ENCODE assay signal across 8 mouse cellular contexts in genomic region chr11:62560463-62561016, GRCm38 (mm10). TPM values are rescaled to one million over a fixed set of nuclear protein-coding genes. Genes with fewer than 3 reads are reported as not detected.
DNase-seq lines count a peak whose midpoint lies in the region; ATAC-seq lines count a peak whose summit lies in the region.

No protein-coding gene starts in this region.

- ATAC-seq in embryonic facial prominence, embryonic 14.5 days (ENCODE audit: low read depth): no peak
- no peak for ATAC-seq in hindbrain, embryonic 15.5 days (ENCODE audit: low FRiP score, low read depth)
- ATAC-seq in megakaryocyte, adult 5-6 weeks (ENCODE audit: poor library complexity, severe bottlenecking): peak; percentile 54; the same call in 1 of the 2 replicates
- ATAC-seq in stomach, embryonic 16.5 days (ENCODE audit: insufficient read depth, low FRiP score): no peak

- no peak overlapping the region for H3K27ac ChIP-seq in embryonic facial prominence, embryonic 14.5 days (replicated peaks; ENCODE audit: low read depth, low read length)
- no peak overlapping the region for H3K27ac ChIP-seq in hindbrain, embryonic 15.5 days (replicated peaks)
- H3K27ac ChIP-seq in stomach, embryonic 16.5 days (ENCODE audit: low read length): no peak overlapping the region

- 0 out of 2 replicates have a peak, but pooled peaks cover 3% of the 10 kb centered on the region for H3K4me1 ChIP-seq in embryonic facial prominence, embryonic 14.5 days (ENCODE audit: control insufficient read depth, insufficient read depth, low read length)
- H3K4me1 ChIP-seq in hindbrain, embryonic 15.5 days (replicated peaks): peaks cover 3% of the 10 kb centered on the region
- no peaks in the 10 kb centered on the region; the same call in 1 of the 2 replicates for H3K4me1 ChIP-seq in stomach, embryonic 16.5 days (ENCODE audit: control insufficient read depth, insufficient read depth, low read length)

- 0 out of 2 replicates have a peak, but pooled peaks cover under 1% of the 10 kb centered on the region for H3K36me3 ChIP-seq in embryonic facial prominence, embryonic 14.5 days (ENCODE audit: control insufficient read depth, insufficient read depth, low read length)
- no peaks in the 10 kb centered on the region for H3K36me3 ChIP-seq in hindbrain, embryonic 15.5 days
- no peaks in the 10 kb centered on the region for H3K36me3 ChIP-seq in stomach, embryonic 16.5 days (ENCODE audit: control insufficient read depth, insufficient read depth, low read length)

- DNase-seq in ovary, postnatal 36 days (ENCODE audit: low spot score): peak; percentile 14
- DNase-seq in ovary, postnatal 14 days (ENCODE audit: low spot score): no peak
- DNase-seq in embryonic facial prominence, embryonic 14.5 days (ENCODE audit: low spot score): peak; percentile 37
- DNase-seq in layer of hippocampus, postnatal 25 days (ENCODE audit: extremely low spot score in 1 of 2, low spot score in 1 of 2): no peak
- no peak for DNase-seq in ovary, adult 18-20 months (ENCODE audit: low spot score)

- peak overlapping the region; percentile 53 for H3K9ac ChIP-seq in embryonic facial prominence, embryonic 14.5 days (ENCODE audit: low read depth, low read length)
- no peak overlapping the region for H3K9ac ChIP-seq in hindbrain, embryonic 15.5 days
- H3K9ac ChIP-seq in stomach, embryonic 16.5 days (ENCODE audit: low read length): peak overlapping the region; percentile 61

- H3K4me2 ChIP-seq in embryonic facial prominence, embryonic 14.5 days (ENCODE audit: low read depth, low read length): peak overlapping the region; percentile 61
- peak overlapping the region; percentile 56 for H3K4me2 ChIP-seq in hindbrain, embryonic 15.5 days
- H3K4me2 ChIP-seq in stomach, embryonic 16.5 days (ENCODE audit: low read depth, low read length): peak overlapping the region; percentile 64

- WGBS in embryonic facial prominence, embryonic 14.5 days: 33% methylated on average over 43 of the region's 43 CpGs
- 27% methylated on average over 43 of the region's 43 CpGs for WGBS in hindbrain, embryonic 15.5 days
- 29% methylated on average over 43 of the region's 43 CpGs for WGBS in stomach, embryonic 16.5 days

- H3K27me3 ChIP-seq in embryonic facial prominence, embryonic 14.5 days (replicated peaks; ENCODE audit: control insufficient read depth, insufficient read depth, low read length): no peaks in the 10 kb centered on the region
- H3K27me3 ChIP-seq in hindbrain, embryonic 15.5 days: no peaks in the 10 kb centered on the region
- no peaks in the 10 kb centered on the region for H3K27me3 ChIP-seq in stomach, embryonic 16.5 days (ENCODE audit: control insufficient read depth, insufficient read depth, low read length)

- peak overlapping the region; percentile 36 for H3K4me3 ChIP-seq in embryonic facial prominence, embryonic 14.5 days (ENCODE audit: low read depth, low read length)
- peak overlapping the region; percentile 30 for H3K4me3 ChIP-seq in hindbrain, embryonic 15.5 days
- H3K4me3 ChIP-seq in stomach, embryonic 16.5 days (replicated peaks; ENCODE audit: low read length): peak overlapping the region; percentile 40

- H3K9me3 ChIP-seq in embryonic facial prominence, embryonic 14.5 days (ENCODE audit: control insufficient read depth, low read length): no peaks in the 10 kb centered on the region
- H3K9me3 ChIP-seq in hindbrain, embryonic 15.5 days: no peaks in the 10 kb centered on the region
- H3K9me3 ChIP-seq in stomach, embryonic 16.5 days (replicated peaks; ENCODE audit: control insufficient read depth, low read length): no peaks in the 10 kb centered on the region

RNA-seq across cellular contexts. Expression of gene Ubb, which starts 9.6 kb away (rescaled TPM):
- polyA plus RNA-seq in embryonic facial prominence, embryonic 14.5 days (2014; fragmentation: Nextera tagmentation; extraction: Ambion mirVana): 3,072 and 3,339 TPM in 2 replicates
- 4,365 and 4,386 TPM in 2 replicates for polyA plus RNA-seq in hindbrain, embryonic 15.5 days (2015; fragmentation: Nextera tagmentation; extraction: Ambion mirVana)
- total RNA-seq in megakaryocyte, adult 5-6 weeks (2015): 1,447 and 1,627 TPM in 2 replicates
- total RNA-seq in megakaryocyte, adult 5-6 weeks (2017): 835 and 1,053 TPM in 2 replicates
- 2,665 and 2,674 TPM in 2 replicates for polyA plus RNA-seq in stomach, embryonic 16.5 days (2015; fragmentation: Nextera tagmentation; extraction: Ambion mirVana)
- total RNA-seq in layer of hippocampus, postnatal 25 days (2021): 1,000 to 10,000 TPM; 1,687 to 1,997 TPM

RNA-seq across cellular contexts. Expression of gene Trpv2, which starts 13.7 kb away (rescaled TPM):
- 5.3 and 6.4 TPM in 2 replicates for polyA plus RNA-seq in embryonic facial prominence, embryonic 14.5 days (2014; fragmentation: Nextera tagmentation; extraction: Ambion mirVana)
- polyA plus RNA-seq in hindbrain, embryonic 15.5 days (2015; fragmentation: Nextera tagmentation; extraction: Ambion mirVana): 30.9 and 31.2 TPM in 2 replicates
- 24.9 and 27.9 TPM in 2 replicates for total RNA-seq in megakaryocyte, adult 5-6 weeks (2015)
- 46.6 and 51.1 TPM in 2 replicates for total RNA-seq in megakaryocyte, adult 5-6 weeks (2017)
- polyA plus RNA-seq in stomach, embryonic 16.5 days (2015; fragmentation: Nextera tagmentation; extraction: Ambion mirVana): 20.9 and 22.2 TPM in 2 replicates
- total RNA-seq in layer of hippocampus, postnatal 25 days (2021): 10 to 100 TPM; 14.3 to 16.0 TPM

RNA-seq across cellular contexts. Expression of gene Cenpv, which starts 21.5 kb away (rescaled TPM):
- 26.0 and 27.5 TPM in 2 replicates for polyA plus RNA-seq in embryonic facial prominence, embryonic 14.5 days (2014; fragmentation: Nextera tagmentation; extraction: Ambion mirVana)
- polyA plus RNA-seq in hindbrain, embryonic 15.5 days (2015; fragmentation: Nextera tagmentation; extraction: Ambion mirVana): 56.8 and 57.3 TPM in 2 replicates
- 5.2 and 8.7 TPM in 2 replicates for total RNA-seq in megakaryocyte, adult 5-6 weeks (2015)
- total RNA-seq in megakaryocyte, adult 5-6 weeks (2017): 3.1 and 3.9 TPM in 2 replicates
- polyA plus RNA-seq in stomach, embryonic 16.5 days (2015; fragmentation: Nextera tagmentation; extraction: Ambion mirVana): 4.2 and 5.7 TPM in 2 replicates
- 10 to 100 TPM; 41.1 to 44.8 TPM for total RNA-seq in layer of hippocampus, postnatal 25 days (2021)

Comparison
In these comparisons a context has a peak if more than half of its experiments do, and no peak if none do; other contexts are left out.
1. DNase-seq: peak in ovary, postnatal 36 days (single experiment) and embryonic facial prominence, embryonic 14.5 days (single experiment); none in ovary, postnatal 14 days (single experiment), layer of hippocampus, postnatal 25 days (0 of 2) and ovary, adult 18-20 months (single experiment).
2. Peak in every context shown above with its lines, with median percentiles within 50 percentile points of each other: H3K4me2 ChIP-seq and H3K4me3 ChIP-seq.